Mouse (Mus musculus) lung, postnatal 0 days (tissue): Measurements from ENCODE around the gene Ccdc88c. TPM values are rescaled to one million over a fixed set of nuclear protein-coding genes. Genes with fewer than 3 reads are reported as not detected.

Experiments
- ATAC-seq: fragments of 200-750 bp; cut with Nextera tagmentation; 2 replicates; pipeline ENCODE4 v1.8.0; 2017; ENCODE audit warnings: moderate library complexity
- DNase-seq: peaks from one replicate; pipeline ENCODE4 v3.0.0-alpha.2; 2016; ENCODE audit warnings: low spot score
- H3K27ac ChIP-seq: fragments of 300-500 bp; sonication (generic); 2 replicates; pipeline ENCODE4 v1.5.1; 2014; ENCODE audit warnings: antibody characterized with exemption, mild to moderate bottlenecking, low read length, mixed read lengths
- H3K27me3 ChIP-seq: fragments of 300-500 bp; sonication (generic); replicated peaks from 2 replicates; pipeline ENCODE4 v1.6.1; 2014; ENCODE audit warnings: low read length, mixed read lengths; ENCODE audit not compliant: insufficient read depth
- H3K36me3 ChIP-seq: fragments of 300-500 bp; sonication (generic); 2 replicates; pipeline ENCODE4 v1.6.1; 2014; ENCODE audit warnings: low read length, mixed read lengths; ENCODE audit not compliant: insufficient read depth
- H3K4me1 ChIP-seq: fragments of 300-500 bp; sonication (generic); 2 replicates; pipeline ENCODE4 v1.6.1; 2014; ENCODE audit warnings: antibody characterized with exemption, low read depth, low read length, mixed read lengths; ENCODE audit not compliant: insufficient read depth
- H3K4me2 ChIP-seq: fragments of 300-500 bp; sonication (generic); replicated peaks from 2 replicates; pipeline ENCODE4 v1.6.1; 2014; ENCODE audit warnings: low read depth, mild to moderate bottlenecking, low read length, moderate library complexity, mixed read lengths
- H3K4me3 ChIP-seq: fragments of 300-500 bp; sonication (generic); 2 replicates; pipeline ENCODE4 v1.5.1; 2014; ENCODE audit warnings: low read depth, low read length
- H3K9ac ChIP-seq: fragments of 300-500 bp; sonication (generic); replicated peaks from 2 replicates; pipeline ENCODE4 v1.6.1; 2014; ENCODE audit warnings: low read depth, mild to moderate bottlenecking
- H3K9me3 ChIP-seq: fragments of 300-500 bp; sonication (generic); 2 replicates; pipeline ENCODE4 v1.6.1; 2016; ENCODE audit warnings: low read length, mixed read lengths
- CTCF ChIP-seq: IDR thresholded peaks from 2 replicates; pipeline ENCODE4 v1.5.1; 2016; ENCODE audit warnings: antibody characterized with exemption, mild to moderate bottlenecking
- EP300 ChIP-seq: IDR thresholded peaks from 2 replicates; pipeline ENCODE4 v1.6.1; 2016; ENCODE audit warnings: antibody characterized with exemption, mild to moderate bottlenecking, control low read depth
- WGBS: fragments of 180-500 bp; shearing (Covaris S2); extraction: QIAGEN DNeasy Blood & Tissue Kit; methylation state at CpG from one replicate; pipeline ENCODE4 v1.1.7; 2014; 5-methylcytosine and 5-hydroxymethylcytosine counted together
- polyA plus RNA-seq: library from polyadenylated mRNA; unstranded; fragments of >200 nt; fragmentation: Nextera tagmentation; extraction: Ambion mirVana; gene quantifications from 2 replicates; pipeline ENCODE4 v1.2.1, GENCODE M21; 2015

Ccdc88c gene
- polyA plus RNA-seq, 1 experiment from 2014 or later, result 7.4 TPM

- H3K27me3 ChIP-seq, result no peaks in the 10 kb centered on the region
- no peak overlapping the region for H3K9ac ChIP-seq
- H3K9me3 ChIP-seq, result no peaks in the 10 kb centered on the region
- H3K4me3 ChIP-seq, result no peak overlapping the region
- DNase-seq (no peak), ATAC-seq (no peak)
- 75% methylated on average over 4 of the region's 4 CpGs for WGBS
- no peak overlapping the region for H3K4me2 ChIP-seq
- no peaks in the 10 kb centered on the region for H3K4me1 ChIP-seq
- no peak overlapping the region for H3K27ac ChIP-seq
- TF ChIP-seq EP300, result no peak
- H3K36me3 ChIP-seq, result no peaks in the 10 kb centered on the region; the same call in 1 of the 2 replicates
Measured at GRCm38 (mm10) chr12:100936737-100937136, 92.1 kb downstream of the Ccdc88c start.

- Histone ChIP-seq H3K9ac (no peak overlapping the region), H3K4me3 (no peak overlapping the region), H3K4me1 (no peaks in the 10 kb centered on the region), H3K9me3 (no peaks in the 10 kb centered on the region), H3K27ac (no peak overlapping the region), H3K27me3 (no peaks in the 10 kb centered on the region), H3K36me3 (no peaks in the 10 kb centered on the region; the same call in 1 of the 2 replicates), H3K4me2 (no peak overlapping the region)
- peak; percentile 45; the same call in 1 of the 2 replicates for ATAC-seq
- peak; percentile 93 for TF ChIP-seq CTCF
- TF ChIP-seq EP300, result no peak
- peak; percentile 78 for DNase-seq
- 13% methylated on average over 2 of the region's 2 CpGs for WGBS
Measured at GRCm38 (mm10) chr12:100936116-100936515, 92.7 kb downstream of the Ccdc88c start.

GRCm38 (mm10) chr12:100934796-100935195, 94.1 kb downstream of the Ccdc88c start:
- no peak for ATAC-seq
- H3K27me3 ChIP-seq, result no peaks in the 10 kb centered on the region
- no peak for DNase-seq
- no peak overlapping the region for H3K4me2 ChIP-seq
- H3K9ac ChIP-seq, result no peak overlapping the region
- H3K4me3 ChIP-seq, result no peak overlapping the region
- no peak for TF ChIP-seq CTCF
- no peak for TF ChIP-seq EP300
- H3K27ac ChIP-seq, result no peak overlapping the region
- H3K9me3 ChIP-seq, result no peaks in the 10 kb centered on the region
- 86% methylated on average over 5 of the region's 5 CpGs for WGBS
- no peaks in the 10 kb centered on the region for H3K4me1 ChIP-seq
- peaks cover 5% of the 10 kb centered on the region; the same call in 1 of the 2 replicates for H3K36me3 ChIP-seq

- H3K27ac ChIP-seq, result no peak overlapping the region
- WGBS, result 93% methylated on average over 14 of the region's 14 CpGs
- peaks cover 11% of the 10 kb centered on the region; the same call in 1 of the 2 replicates for H3K36me3 ChIP-seq
- no peak overlapping the region for H3K4me3 ChIP-seq
- H3K4me2 ChIP-seq, result no peak overlapping the region
- no peak overlapping the region for H3K9ac ChIP-seq
- DNase-seq, result no peak
- ATAC-seq, result no peak
- H3K9me3 ChIP-seq, result no peaks in the 10 kb centered on the region
- H3K27me3 ChIP-seq, result no peaks in the 10 kb centered on the region
- H3K4me1 ChIP-seq, result no peaks in the 10 kb centered on the region
- TF ChIP-seq CTCF, result no peak
- TF ChIP-seq EP300, result no peak
Measured at GRCm38 (mm10) chr12:100931653-100932052, 97.2 kb downstream of the Ccdc88c start.

GRCm38 (mm10) chr12:100928286-100928685, 100.6 kb downstream of the Ccdc88c start:
- DNase-seq (no peak), ATAC-seq (no peak)
- no peaks in the 10 kb centered on the region for H3K9me3 ChIP-seq
- H3K36me3 ChIP-seq, result peaks cover 11% of the 10 kb centered on the region; the same call in 1 of the 2 replicates
- H3K4me2 ChIP-seq, result no peak overlapping the region
- WGBS, result 84% methylated on average over 9 of the region's 9 CpGs
- H3K4me3 ChIP-seq, result no peak overlapping the region
- no peak overlapping the region for H3K27ac ChIP-seq
- no peak overlapping the region for H3K9ac ChIP-seq
- TF ChIP-seq CTCF, result no peak
- no peak for TF ChIP-seq EP300
- no peaks in the 10 kb centered on the region for H3K27me3 ChIP-seq
- no peaks in the 10 kb centered on the region for H3K4me1 ChIP-seq

- peak; percentile 82 for TF ChIP-seq CTCF
- TF ChIP-seq EP300, result no peak
- no peaks in the 10 kb centered on the region for H3K4me1 ChIP-seq
- H3K4me3 ChIP-seq, result no peak overlapping the region
- DNase-seq, result peak; percentile 76
- no peak overlapping the region for H3K9ac ChIP-seq
- no peaks in the 10 kb centered on the region for H3K27me3 ChIP-seq
- no peaks in the 10 kb centered on the region for H3K9me3 ChIP-seq
- 71% methylated on average over 14 of the region's 14 CpGs for WGBS
- no peak overlapping the region for H3K4me2 ChIP-seq
- H3K27ac ChIP-seq, result no peak overlapping the region
- H3K36me3 ChIP-seq, result peaks cover 14% of the 10 kb centered on the region; the same call in 1 of the 2 replicates
- ATAC-seq, result peak; percentile 33
Measured at GRCm38 (mm10) chr12:100925644-100926619, 102.9 kb downstream of the Ccdc88c start.
